Mouse (Mus musculus): ENCODE data around the gene Gria1. TPM values are rescaled to one million over a fixed set of nuclear protein-coding genes. Genes with fewer than 3 reads are reported as not detected.

Gene Gria1
- polyA plus RNA-seq, 1 experiment from 2014 or later, result 1.7 TPM

- H3K27me3 ChIP-seq, result no peaks in the 10 kb centered on the region
- H3K9ac ChIP-seq, result no peak overlapping the region
- 79% methylated on average over 6 of the region's 6 CpGs for WGBS
- H3K27ac ChIP-seq, result no peak overlapping the region
- no peaks in the 10 kb centered on the region for H3K4me1 ChIP-seq
- no peak overlapping the region for H3K4me3 ChIP-seq
- no peaks in the 10 kb centered on the region for H3K9me3 ChIP-seq
- ATAC-seq (ENCODE audit: insufficient number of reproducible peaks, low FRiP score, low TSS enrichment, low read depth), result no peak
- no peaks in the 10 kb centered on the region for H3K36me3 ChIP-seq
- no peak overlapping the region for H3K4me2 ChIP-seq
Measured at GRCm38 (mm10) chr11:57072171-57072570, 61.0 kb downstream of the Gria1 start.

- H3K9me3 ChIP-seq, result no peaks in the 10 kb centered on the region
- H3K4me2 ChIP-seq, result no peak overlapping the region
- H3K36me3 ChIP-seq, result no peaks in the 10 kb centered on the region
- H3K4me1 ChIP-seq, result no peaks in the 10 kb centered on the region
- ATAC-seq (ENCODE audit: insufficient number of reproducible peaks, low FRiP score, low TSS enrichment, low read depth), result no peak
- H3K4me3 ChIP-seq, result no peak overlapping the region
- no peak overlapping the region for H3K9ac ChIP-seq
- WGBS, result 76% methylated on average over 3 of the region's 3 CpGs
- no peaks in the 10 kb centered on the region for H3K27me3 ChIP-seq
- H3K27ac ChIP-seq, result no peak overlapping the region
Measured at GRCm38 (mm10) chr11:57079423-57079822, 68.2 kb downstream of the Gria1 start.

- Histone ChIP-seq H3K27me3 (no peaks in the 10 kb centered on the region), H3K9me3 (no peaks in the 10 kb centered on the region), H3K4me1 (no peaks in the 10 kb centered on the region), H3K9ac (no peak overlapping the region), H3K4me3 (no peak overlapping the region), H3K36me3 (no peaks in the 10 kb centered on the region), H3K27ac (no peak overlapping the region), H3K4me2 (no peak overlapping the region)
- no peak for ATAC-seq (ENCODE audit: insufficient number of reproducible peaks, low FRiP score, low TSS enrichment, low read depth)
- 82% methylated on average over 5 of the region's 5 CpGs for WGBS
Measured at GRCm38 (mm10) chr11:57089527-57089926, 78.3 kb downstream of the Gria1 start.

- Histone ChIP-seq H3K9ac (no peak overlapping the region), H3K4me3 (no peak overlapping the region)
Measured at GRCm38 (mm10) chr11:57090705-57091104, 79.5 kb downstream of the Gria1 start.

GRCm38 (mm10) chr11:57091276-57091914 is 80.2 kb downstream of the Gria1 start:
- H3K36me3 ChIP-seq, result no peaks in the 10 kb centered on the region
- ATAC-seq (ENCODE audit: insufficient number of reproducible peaks, low FRiP score, low TSS enrichment, low read depth), result no peak
- no peak overlapping the region for H3K4me2 ChIP-seq
- H3K4me1 ChIP-seq, result no peaks in the 10 kb centered on the region
- no peaks in the 10 kb centered on the region for H3K9me3 ChIP-seq
- no peak overlapping the region for H3K27ac ChIP-seq
- no peaks in the 10 kb centered on the region for H3K27me3 ChIP-seq
- WGBS, result 72% methylated on average over 3 of the region's 3 CpGs
- H3K9ac ChIP-seq, result no peak overlapping the region
- H3K4me3 ChIP-seq, result no peak overlapping the region

More at GRCm38 (mm10) chr11:57090705-57091104, 79.5 kb downstream of the Gria1 start:
- ATAC-seq (ENCODE audit: insufficient number of reproducible peaks, low FRiP score, low TSS enrichment, low read depth), result no peak
- Histone ChIP-seq H3K4me1 (no peaks in the 10 kb centered on the region), H3K4me2 (no peak overlapping the region), H3K36me3 (no peaks in the 10 kb centered on the region), H3K9me3 (no peaks in the 10 kb centered on the region), H3K27ac (no peak overlapping the region), H3K27me3 (no peaks in the 10 kb centered on the region)

- Histone ChIP-seq H3K27ac (no peak overlapping the region), H3K4me1 (no peaks in the 10 kb centered on the region), H3K9ac (no peak overlapping the region), H3K36me3 (no peaks in the 10 kb centered on the region), H3K4me2 (no peak overlapping the region), H3K9me3 (no peaks in the 10 kb centered on the region), H3K4me3 (no peak overlapping the region), H3K27me3 (no peaks in the 10 kb centered on the region)
- WGBS, result 69% methylated on average over 5 of the region's 5 CpGs
- no peak for ATAC-seq (ENCODE audit: insufficient number of reproducible peaks, low FRiP score, low TSS enrichment, low read depth)
Measured at GRCm38 (mm10) chr11:57100491-57100890, 89.3 kb downstream of the Gria1 start.

GRCm38 (mm10) chr11:57103751-57104254 is 92.6 kb downstream of the Gria1 start:
- no peak for ATAC-seq (ENCODE audit: insufficient number of reproducible peaks, low FRiP score, low TSS enrichment, low read depth)
- WGBS, result 73% methylated on average over 5 of the region's 5 CpGs
- Histone ChIP-seq H3K9me3 (no peaks in the 10 kb centered on the region), H3K27me3 (no peaks in the 10 kb centered on the region), H3K9ac (no peak overlapping the region), H3K27ac (no peak overlapping the region), H3K4me3 (no peak overlapping the region), H3K4me2 (no peak overlapping the region), H3K4me1 (no peaks in the 10 kb centered on the region), H3K36me3 (no peaks in the 10 kb centered on the region)

GRCm38 (mm10) chr11:57105683-57106082 is 94.5 kb downstream of the Gria1 start:
- no peak overlapping the region for H3K27ac ChIP-seq
- H3K9ac ChIP-seq, result no peak overlapping the region
- no peak for ATAC-seq (ENCODE audit: insufficient number of reproducible peaks, low FRiP score, low TSS enrichment, low read depth)
- no peaks in the 10 kb centered on the region for H3K36me3 ChIP-seq
- H3K4me3 ChIP-seq, result no peak overlapping the region
- H3K4me1 ChIP-seq, result no peaks in the 10 kb centered on the region
- H3K9me3 ChIP-seq, result no peaks in the 10 kb centered on the region
- 61% methylated on average over 3 of the region's 3 CpGs for WGBS
- no peak overlapping the region for H3K4me2 ChIP-seq
- H3K27me3 ChIP-seq, result no peaks in the 10 kb centered on the region

- no peak overlapping the region for H3K4me3 ChIP-seq
Measured at GRCm38 (mm10) chr11:57112386-57112785, 101.2 kb downstream of the Gria1 start.

GRCm38 (mm10) chr11:57114410-57114809 is 103.2 kb downstream of the Gria1 start:
- no peak overlapping the region for H3K27ac ChIP-seq
- no peaks in the 10 kb centered on the region for H3K9me3 ChIP-seq
- H3K9ac ChIP-seq, result no peak overlapping the region
- H3K27me3 ChIP-seq, result no peaks in the 10 kb centered on the region
- H3K4me1 ChIP-seq, result no peaks in the 10 kb centered on the region
- no peaks in the 10 kb centered on the region for H3K36me3 ChIP-seq
- no peak for ATAC-seq (ENCODE audit: insufficient number of reproducible peaks, low FRiP score, low TSS enrichment, low read depth)
- no peak overlapping the region for H3K4me3 ChIP-seq
- H3K4me2 ChIP-seq, result no peak overlapping the region
- 71% methylated on average over 5 of the region's 5 CpGs for WGBS

More at GRCm38 (mm10) chr11:57112386-57112785, 101.2 kb downstream of the Gria1 start:
- H3K27me3 ChIP-seq, result no peaks in the 10 kb centered on the region
- ATAC-seq (ENCODE audit: insufficient number of reproducible peaks, low FRiP score, low TSS enrichment, low read depth), result no peak
- H3K9me3 ChIP-seq, result no peaks in the 10 kb centered on the region
- 78% methylated on average over 8 of the region's 8 CpGs for WGBS
- no peak overlapping the region for H3K4me2 ChIP-seq
- no peak overlapping the region for H3K27ac ChIP-seq
- H3K4me1 ChIP-seq, result no peaks in the 10 kb centered on the region
- no peak overlapping the region for H3K9ac ChIP-seq
- H3K36me3 ChIP-seq, result no peaks in the 10 kb centered on the region

- no peak overlapping the region for H3K9ac ChIP-seq
- 67% methylated on average over 8 of the region's 8 CpGs for WGBS
- no peak overlapping the region for H3K4me3 ChIP-seq
- no peak overlapping the region for H3K4me2 ChIP-seq
- H3K27ac ChIP-seq, result no peak overlapping the region
- H3K4me1 ChIP-seq, result no peaks in the 10 kb centered on the region
- H3K9me3 ChIP-seq, result no peaks in the 10 kb centered on the region
- H3K36me3 ChIP-seq, result no peaks in the 10 kb centered on the region
- ATAC-seq (ENCODE audit: insufficient number of reproducible peaks, low FRiP score, low TSS enrichment, low read depth), result no peak
- no peaks in the 10 kb centered on the region for H3K27me3 ChIP-seq
Measured at GRCm38 (mm10) chr11:57127066-57127465, 115.9 kb downstream of the Gria1 start.

- H3K4me3 ChIP-seq, result no peak overlapping the region
- H3K9me3 ChIP-seq, result no peaks in the 10 kb centered on the region
- ATAC-seq (ENCODE audit: insufficient number of reproducible peaks, low FRiP score, low TSS enrichment, low read depth), result no peak
- no peak overlapping the region for H3K27ac ChIP-seq
- no peaks in the 10 kb centered on the region for H3K27me3 ChIP-seq
- H3K4me2 ChIP-seq, result no peak overlapping the region
- no peak overlapping the region for H3K9ac ChIP-seq
- WGBS, result 84% methylated on average over 14 of the region's 14 CpGs
- H3K4me1 ChIP-seq, result no peaks in the 10 kb centered on the region
- H3K36me3 ChIP-seq, result no peaks in the 10 kb centered on the region
Measured at GRCm38 (mm10) chr11:57140162-57140780, 129.1 kb downstream of the Gria1 start.
